Mouse (Mus musculus) thymus, postnatal 10 days (tissue): ENCODE data around the gene Acr.

Experiments used
- DNase-seq, 2 experiments: peaks; one replicate each; pipeline ENCODE4 v3.0.0; 2021; ENCODE audit warnings: low spot score in 2 of 2

The Acr gene

DNA sequence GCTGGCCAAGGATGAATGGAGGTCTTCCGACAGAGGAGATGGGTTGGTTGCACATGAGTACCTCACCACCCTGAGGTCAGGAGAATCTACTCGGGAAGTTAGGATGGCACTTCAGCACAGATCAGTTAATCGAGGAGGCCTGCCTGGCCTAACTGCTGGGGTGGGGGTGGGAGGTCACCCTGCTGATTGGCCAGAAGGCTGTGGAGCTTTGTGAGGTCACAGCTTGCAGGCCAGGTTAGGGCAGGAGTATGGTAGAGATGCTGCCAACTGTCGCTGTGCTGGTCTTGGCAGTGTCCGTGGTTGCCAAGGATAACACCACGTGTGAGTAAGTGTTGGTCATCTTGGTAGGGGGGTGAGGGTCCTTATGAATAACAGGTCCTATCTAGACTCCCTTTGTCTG lies at the start of gene Acr:
Gene Acr, plus strand, starts transcription at position 213 of the 400 bp plus-strand sequence.
- no peak for DNase-seq

DNA sequence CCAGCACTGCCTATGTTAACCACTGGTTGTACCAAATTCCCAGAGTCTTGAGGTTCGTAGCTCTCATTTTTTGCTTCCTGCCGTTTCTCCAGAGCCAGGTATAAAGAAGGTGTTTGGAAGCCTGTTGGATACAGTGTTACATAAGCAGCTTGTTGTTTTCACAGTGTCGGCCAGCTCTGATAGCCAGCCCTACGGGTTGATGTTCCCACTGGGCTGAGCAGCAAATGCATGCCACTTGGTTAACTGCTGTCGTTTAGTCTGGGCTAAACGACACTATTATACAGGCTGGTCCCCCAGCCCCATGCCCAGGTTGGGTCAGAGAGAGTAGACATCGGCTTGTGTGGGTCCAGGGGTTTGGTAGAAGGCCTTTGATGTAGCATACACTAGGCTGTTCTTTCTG lies 46.2 kb upstream of the Acr start:
- no peak for DNase-seq

DNA sequence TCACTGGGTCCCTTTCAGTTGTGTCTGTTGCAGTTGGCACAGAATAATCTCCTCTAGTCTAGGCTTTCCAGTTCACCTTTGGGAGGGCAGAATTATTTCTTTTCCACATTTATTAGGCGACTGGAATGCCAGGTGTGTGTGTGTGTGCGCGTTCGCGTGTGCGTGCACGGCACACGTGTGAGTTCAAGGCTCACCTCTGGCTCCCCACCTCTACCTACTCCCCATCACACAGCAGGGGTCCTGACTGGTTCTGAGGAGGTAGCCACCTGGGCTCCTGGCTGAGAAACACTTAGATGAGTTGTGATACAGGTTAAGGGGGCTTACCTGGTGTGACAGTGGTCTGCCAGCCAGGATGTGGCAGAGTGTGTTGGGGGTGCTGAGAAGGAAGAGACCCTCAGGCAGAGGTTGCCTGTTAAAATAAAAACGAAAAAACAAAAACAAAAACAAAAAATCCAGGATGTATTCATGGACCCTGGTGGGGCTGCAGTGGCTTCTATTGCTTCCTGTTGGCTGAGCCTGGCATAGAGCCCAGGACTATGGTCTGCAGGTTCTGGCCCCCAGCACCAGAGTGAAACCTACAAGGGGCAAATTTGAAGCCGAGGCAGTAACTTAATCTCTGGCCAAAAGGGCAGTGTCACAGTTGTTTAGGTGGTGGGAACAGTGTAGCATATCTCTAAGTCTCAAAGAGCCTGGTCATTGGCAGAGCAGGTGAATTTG lies 45.4 kb upstream of the Acr start:
- no peak for DNase-seq

DNA sequence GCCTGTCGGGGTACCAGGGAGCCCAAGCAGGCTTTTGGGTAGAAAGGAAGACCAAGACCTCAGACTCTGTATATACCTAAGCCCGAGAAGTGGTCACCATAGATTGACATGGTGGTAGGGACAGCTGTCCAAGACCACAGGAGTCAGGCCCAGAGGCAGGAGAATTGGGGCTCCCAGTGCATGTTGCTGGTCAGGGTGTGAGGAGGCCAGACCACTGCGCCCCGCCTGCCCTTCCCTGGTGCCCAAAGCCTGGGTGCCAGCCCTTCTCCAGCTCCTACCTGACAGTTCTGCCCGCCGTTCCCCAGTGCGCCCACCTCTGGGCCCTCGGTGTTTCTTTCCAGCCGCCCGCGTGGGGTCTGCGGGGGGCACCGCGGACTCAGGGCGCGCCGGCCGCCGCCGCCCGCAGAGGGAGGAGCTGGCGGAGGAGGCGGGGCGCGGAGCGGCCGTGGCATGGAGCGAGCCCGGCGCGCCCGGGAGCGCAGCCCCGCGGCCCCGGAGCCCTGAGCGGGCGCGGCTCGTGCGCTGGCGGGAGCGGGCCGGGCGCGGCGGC lies 44.8 kb upstream of the Acr start:
- no peak for DNase-seq

DNA sequence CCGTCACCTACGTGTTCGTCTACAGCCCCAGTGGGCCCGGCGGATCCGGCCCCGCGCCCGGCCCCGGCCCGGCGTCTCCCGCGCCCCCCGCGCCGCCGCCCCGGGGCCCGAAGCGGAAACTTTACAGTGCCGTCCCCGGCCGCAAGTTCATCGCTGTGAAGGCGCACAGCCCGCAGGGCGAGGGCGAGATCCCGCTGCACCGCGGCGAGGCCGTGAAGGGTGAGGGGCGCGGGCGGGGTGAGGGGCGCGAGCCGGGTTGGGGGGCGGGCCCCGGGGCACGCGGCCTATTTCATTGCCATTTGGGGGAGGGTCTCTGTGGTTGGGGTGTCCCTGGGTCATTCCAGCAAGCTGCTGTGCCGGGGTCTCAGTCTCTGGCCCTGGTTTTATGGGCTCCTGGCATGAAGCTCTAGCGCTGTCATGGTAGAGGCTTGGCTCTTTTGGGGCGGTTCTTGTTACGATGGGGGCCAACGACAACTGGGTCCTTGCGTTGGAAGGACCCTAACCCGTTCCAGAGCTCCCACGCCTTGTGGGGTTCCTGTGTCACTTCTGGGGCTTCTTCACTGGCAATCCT lies 44.0 kb upstream of the Acr start:
- no peak for DNase-seq

GRCm38 (mm10) chr15:89524611-89525415 lies 43.3 kb upstream of the Acr start:
- no peak for DNase-seq

DNA sequence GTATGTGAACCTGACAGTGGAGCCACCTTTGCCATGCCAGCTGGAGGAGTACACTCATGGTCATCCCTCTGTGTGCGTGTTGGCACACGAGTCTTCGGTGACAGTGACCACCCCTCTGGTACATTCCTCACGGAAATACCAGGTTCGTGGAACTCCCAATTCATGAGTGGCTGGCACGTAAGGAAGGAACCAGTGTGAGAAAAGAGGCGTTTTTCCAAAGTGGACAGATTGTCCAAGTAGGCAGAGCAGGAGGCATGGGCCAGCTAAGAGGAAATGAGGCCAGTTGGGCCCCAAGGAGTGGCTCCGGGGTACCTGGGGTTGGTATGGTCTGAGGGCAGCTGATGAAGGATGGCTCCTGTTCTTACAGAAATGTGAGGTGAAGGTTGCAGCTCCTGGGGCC lies 42.7 kb upstream of the Acr start:
- no peak for DNase-seq

- no peak for DNase-seq
These were observed 42.2 kb upstream of the Acr start for GRCm38 (mm10) chr15:89525896-89526295.

DNA sequence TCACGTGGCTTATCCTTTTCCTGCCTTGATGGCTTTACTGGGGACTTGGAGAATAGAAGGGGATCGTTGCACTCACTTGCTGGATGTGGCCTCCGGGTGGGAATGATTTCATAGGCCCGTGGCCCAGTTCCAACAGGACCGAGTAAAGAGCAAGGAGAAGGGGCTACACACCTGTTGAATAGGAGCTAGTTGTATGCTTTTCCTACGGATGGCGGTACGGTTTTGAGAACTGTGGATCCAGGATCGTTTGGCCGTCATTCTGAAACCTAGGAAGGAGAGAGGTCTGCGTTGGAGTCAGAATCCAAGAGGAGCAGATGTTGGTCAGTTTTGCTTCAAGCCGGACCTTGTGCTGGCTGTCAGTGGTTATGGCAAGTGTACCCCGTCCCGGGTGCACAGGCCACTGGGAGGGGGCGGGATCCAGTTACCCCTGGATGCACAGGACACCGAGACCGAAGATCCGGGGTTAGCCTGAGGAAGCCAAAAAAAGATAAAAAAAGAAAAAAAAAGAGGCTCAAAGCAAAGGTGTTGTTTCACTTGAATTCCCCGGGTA lies 41.3 kb upstream of the Acr start:
- DNase-seq = no peak

DNA sequence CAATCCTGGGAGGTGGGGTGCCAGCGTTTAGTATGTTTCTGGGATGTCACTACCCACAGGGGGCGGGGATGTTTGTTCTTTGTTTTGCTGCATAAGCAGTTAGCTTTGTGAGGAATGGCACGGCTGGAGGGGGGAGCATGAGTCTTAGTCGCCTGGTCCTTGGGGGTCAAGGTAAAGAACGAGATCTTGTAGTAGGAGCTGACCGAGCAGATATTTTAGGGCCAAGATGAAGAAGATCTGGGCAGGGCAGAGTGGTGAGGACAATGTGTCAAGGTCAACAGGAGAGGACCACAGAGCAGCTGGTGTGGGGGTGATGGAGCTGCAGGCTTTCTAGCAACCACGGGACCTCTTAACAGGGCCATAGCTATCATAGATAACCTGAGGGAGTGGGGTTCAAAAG lies 40.7 kb upstream of the Acr start:
- no peak for DNase-seq

DNA sequence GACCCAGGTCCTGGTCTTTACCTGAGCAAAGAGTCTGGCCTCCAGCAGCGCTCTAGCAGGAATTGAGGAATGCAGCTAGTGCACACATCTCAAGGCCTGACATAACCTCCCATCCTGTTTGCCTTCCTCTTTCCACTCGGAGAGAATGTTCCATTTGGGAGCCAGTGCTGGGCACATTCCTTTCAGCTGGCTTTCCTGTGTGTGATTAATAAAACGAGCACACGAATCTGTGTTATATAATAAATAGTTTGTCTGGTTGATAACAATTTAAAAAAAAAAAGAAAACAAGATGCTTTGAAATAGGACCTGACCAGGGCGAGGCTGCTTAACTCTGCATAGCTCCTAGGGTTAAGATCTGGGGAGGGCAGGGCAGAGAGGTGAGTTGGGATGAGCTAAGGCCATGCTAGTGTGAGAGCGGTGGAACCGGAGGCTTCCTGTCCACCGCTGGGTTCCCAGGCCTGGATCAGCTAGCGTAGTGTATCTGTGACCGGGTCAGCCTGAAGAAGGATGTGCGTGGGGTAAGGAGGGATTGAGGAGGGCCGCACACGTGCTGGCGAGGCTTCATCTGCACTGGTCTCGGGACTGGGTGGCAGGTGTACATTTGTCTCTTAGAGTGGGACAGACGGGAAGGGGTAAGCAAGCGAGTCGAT lies 39.8 kb upstream of the Acr start:
- DNase-seq = no peak

- DNase-seq = no peak
These were observed 39.2 kb upstream of the Acr start for GRCm38 (mm10) chr15:89528923-89529322.

DNA sequence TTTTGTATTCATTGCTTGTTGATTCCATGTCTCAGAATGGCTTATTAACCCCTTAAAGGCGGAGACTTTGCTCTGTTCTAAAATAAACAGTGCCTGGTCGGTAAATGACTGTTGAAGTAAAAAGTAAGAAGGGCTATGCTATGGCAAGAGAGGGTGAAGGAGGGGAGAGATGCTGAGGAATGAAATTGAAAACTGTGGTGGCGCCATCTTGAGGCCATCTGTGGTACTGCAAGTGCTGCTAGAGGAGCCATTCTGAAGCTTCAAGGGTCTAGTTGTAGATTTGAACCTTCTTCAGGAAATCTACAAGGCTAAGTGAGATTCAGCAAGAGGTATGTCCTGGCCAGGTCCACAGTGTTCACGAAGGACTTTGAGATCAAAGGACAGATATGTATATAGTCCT lies 37.8 kb upstream of the Acr start:
- DNase-seq = peak; percentile 11 to 43

- DNase-seq = no peak
These were observed 36.7 kb upstream of the Acr start for GRCm38 (mm10) chr15:89531399-89531798.

- DNase-seq = no peak
These were observed 35.9 kb upstream of the Acr start for GRCm38 (mm10) chr15:89532026-89532923.

- DNase-seq = no peak
These were observed 34.9 kb upstream of the Acr start for GRCm38 (mm10) chr15:89532924-89533842.

- no peak for DNase-seq
These were observed 34.3 kb upstream of the Acr start for GRCm38 (mm10) chr15:89533843-89534207.

DNA sequence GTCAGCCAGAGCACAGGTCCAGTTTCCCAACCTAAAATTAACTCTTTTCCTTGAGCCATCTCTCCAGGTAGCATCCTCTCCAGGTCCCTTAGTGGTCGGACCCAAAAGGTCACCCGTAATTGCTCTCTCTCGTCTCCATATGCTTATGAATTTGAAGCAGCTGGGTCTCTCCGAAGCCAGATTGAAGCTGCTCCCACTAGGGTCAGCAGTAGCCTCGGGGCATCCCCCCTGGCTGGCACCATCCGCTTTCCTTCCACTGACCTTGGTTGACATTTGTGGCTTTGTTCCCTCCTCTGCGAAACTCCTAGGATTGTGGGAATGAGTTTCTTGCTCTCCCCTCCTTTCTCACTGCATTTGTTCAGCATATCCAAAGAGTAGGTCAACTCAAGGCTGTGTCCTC lies 24.0 kb upstream of the Acr start:
- no peak for DNase-seq

DNA sequence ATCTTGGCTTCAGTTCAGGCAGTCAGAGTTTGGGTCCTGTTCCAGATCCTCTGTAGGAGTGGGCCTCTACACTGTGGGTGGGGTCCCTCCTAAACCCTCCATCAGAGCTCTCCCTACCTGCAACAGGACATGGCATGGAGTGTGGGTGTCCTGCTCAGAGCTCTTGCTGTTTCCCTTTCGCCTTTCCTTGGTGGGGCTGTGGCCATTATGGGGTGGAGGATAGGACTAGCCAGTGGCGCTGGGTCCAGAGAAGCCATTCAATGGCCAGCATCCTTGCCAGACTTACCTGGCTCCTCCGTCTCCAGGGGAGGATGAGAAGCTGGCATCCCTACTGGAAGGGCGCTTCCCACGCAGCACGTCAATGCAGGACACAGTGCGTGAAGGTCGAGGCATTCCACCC lies 20.8 kb upstream of the Acr start:
- DNase-seq = no peak
